Mouse (Mus musculus): ENCODE data around the gene Pnpla2. TPM values are rescaled to one million over a fixed set of nuclear protein-coding genes. Genes with fewer than 3 reads are reported as not detected.

Gene Pnpla2
- polyA plus RNA-seq, 1 experiment from 2014 or later = 20.3 TPM

DNA sequence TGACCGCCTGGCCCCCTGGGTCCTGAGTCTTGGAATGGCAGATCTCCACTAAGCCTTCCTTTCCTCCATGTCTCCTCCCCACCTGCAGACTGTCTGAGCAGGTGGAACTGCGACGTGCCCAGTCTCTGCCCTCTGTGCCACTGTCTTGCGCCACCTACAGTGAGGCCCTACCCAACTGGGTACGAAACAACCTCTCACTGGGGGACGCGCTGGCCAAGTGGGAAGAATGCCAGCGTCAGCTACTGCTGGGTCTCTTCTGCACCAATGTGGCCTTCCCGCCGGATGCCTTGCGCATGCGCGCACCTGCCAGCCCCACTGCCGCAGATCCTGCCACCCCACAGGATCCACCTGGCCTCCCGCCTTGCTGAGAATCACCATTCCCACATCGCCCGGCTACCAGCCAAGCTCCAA, 4.3 kb downstream of the Pnpla2 start:
- Histone ChIP-seq H3K4me3 (no peak overlapping the region), H3K27me3 (ENCODE audit: insufficient read depth, poor library complexity, severe bottlenecking) (peaks cover 78% of the 10 kb centered on the region), H3K4me1 (replicated peaks) (peaks cover 64% of the 10 kb centered on the region), H3K36me3 (peaks cover 21% of the 10 kb centered on the region), H3K27ac (no peak overlapping the region), H3K9me3 (no peaks in the 10 kb centered on the region)
- no peak for DNase-seq (ENCODE audit: low spot score)
- 88% methylated on average over 17 of the region's 17 CpGs for WGBS

DNA sequence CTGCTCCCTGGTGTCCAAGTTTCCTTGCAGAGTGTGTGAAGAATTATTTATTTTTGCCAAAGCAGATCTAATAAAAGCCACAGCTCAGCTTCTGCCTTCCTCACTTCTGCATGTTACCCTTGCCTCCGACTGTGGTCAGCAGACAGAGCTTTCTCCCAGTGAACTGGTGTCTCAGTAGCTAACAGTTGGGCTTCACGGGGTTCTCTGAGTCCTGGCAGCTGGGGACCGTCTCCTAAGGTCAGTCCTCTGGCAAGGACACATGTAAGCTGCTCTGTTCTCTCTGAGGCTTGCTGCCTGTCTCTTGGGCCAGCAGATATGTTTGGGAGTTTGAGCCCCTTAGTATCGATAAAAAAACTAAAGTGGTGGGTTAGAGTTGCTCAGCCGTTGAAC, 5.0 kb downstream of the Pnpla2 start:
- H3K4me3 ChIP-seq = no peak overlapping the region
- no peaks in the 10 kb centered on the region for H3K9me3 ChIP-seq
- H3K27ac ChIP-seq = no peak overlapping the region
- DNase-seq (ENCODE audit: low spot score) = no peak
- H3K4me1 ChIP-seq (replicated peaks) = peaks cover 64% of the 10 kb centered on the region
- peaks cover 21% of the 10 kb centered on the region for H3K36me3 ChIP-seq
- WGBS = 75% methylated on average over 5 of the region's 5 CpGs
- peaks cover 85% of the 10 kb centered on the region for H3K27me3 ChIP-seq (ENCODE audit: insufficient read depth, poor library complexity, severe bottlenecking)

DNA sequence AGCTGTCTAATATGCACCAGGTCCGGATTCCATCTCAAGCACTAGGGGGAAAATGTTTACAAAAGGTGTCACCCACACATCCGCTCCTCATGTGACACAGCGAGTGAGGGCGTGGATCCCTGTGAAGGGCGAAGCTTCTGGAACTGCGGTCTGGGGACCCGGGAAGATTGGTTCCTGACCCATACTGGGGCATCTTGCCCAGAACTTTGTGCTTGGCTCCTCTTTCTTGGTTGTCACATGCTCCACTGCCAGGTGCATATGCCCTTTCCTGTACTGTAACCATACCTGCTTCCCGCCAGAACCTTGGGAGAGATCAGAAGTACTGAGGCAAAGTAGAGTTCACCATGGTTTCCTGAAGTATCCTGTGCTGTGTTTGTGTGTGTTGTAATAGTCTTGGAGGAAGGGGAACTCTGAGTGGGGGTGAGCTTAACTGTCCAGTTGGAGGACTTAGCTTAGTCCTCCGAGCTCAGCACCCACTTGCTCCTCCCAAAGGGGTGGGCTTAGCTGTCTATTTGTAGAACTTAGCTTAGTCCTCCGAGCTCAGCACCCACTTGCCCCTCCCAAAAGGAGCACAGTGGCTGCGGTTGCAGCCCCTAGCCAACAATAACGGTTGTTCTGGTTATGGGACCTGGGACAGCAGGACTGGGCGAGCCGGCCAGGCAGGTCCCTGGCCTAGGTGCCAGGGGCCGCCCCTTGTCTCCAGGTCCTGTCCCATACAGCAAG, 5.6 kb downstream of the Pnpla2 start, which contains the start of gene Cracr2b:
Gene Cracr2b (plus strand): TSS at position 704 of the 723 bp plus-strand sequence.
- Histone ChIP-seq H3K4me1 (replicated peaks) (peaks cover 64% of the 10 kb centered on the region), H3K36me3 (peaks cover 21% of the 10 kb centered on the region), H3K4me3 (peak within 1 kb of the TSS; percentile 54), H3K27ac (peak within 1 kb of the TSS; percentile 75), H3K9me3 (no peaks in the 10 kb centered on the region), H3K27me3 (ENCODE audit: insufficient read depth, poor library complexity, severe bottlenecking) (peaks cover 90% of the 10 kb centered on the region)
- no peak for DNase-seq (ENCODE audit: low spot score)
- 73% methylated on average over 15 of the region's 15 CpGs for WGBS

DNA sequence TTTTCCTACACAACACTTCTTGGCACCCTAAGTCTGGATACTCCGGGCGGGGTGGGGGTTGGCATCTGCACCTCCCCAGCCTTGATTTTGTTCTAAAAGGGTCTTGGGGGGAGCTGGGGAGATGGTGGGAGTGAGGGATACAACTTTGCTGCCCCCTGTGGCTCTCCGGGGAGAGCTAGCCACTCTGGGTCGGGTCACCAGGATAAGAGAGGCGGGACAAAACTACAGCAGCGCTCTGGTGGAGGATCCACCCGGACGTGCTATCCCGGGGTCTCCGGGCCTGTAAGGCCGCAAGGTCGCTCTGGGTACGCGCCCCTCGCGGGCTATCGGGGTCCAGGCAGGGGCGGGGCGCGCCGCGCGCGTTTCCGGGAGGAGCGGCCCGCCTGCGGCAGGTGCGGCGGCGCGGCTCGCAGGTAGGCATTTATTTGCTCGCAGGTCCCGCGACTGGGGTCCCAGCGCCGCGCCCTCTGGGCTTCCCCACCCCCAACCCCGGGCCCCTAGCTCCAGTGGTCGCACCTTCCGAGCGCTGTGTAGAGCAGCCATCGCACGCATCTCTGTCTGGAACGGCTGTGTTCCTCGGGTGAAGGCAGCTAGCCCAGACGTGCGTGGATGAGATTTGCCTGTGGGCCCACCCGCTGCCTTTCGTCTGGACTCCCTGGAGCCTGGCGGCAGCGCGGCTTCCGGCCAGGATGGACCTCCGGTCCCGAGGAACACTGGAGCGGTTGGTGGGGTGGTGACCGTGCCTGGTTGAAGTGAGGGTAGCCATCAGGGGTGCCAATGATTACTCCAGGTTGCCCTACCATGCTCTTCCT, 6.7 kb downstream of the Pnpla2 start:
- Histone ChIP-seq H3K4me3 (peak overlapping the region; percentile 54), H3K27me3 (ENCODE audit: insufficient read depth, poor library complexity, severe bottlenecking) (peaks cover 98% of the 10 kb centered on the region), H3K36me3 (peaks cover 21% of the 10 kb centered on the region), H3K4me1 (replicated peaks) (peaks cover 60% of the 10 kb centered on the region), H3K9me3 (no peaks in the 10 kb centered on the region), H3K27ac (peak overlapping the region; percentile 75)
- WGBS = 3% methylated on average over 59 of the region's 59 CpGs
- no peak for DNase-seq (ENCODE audit: low spot score)

DNA sequence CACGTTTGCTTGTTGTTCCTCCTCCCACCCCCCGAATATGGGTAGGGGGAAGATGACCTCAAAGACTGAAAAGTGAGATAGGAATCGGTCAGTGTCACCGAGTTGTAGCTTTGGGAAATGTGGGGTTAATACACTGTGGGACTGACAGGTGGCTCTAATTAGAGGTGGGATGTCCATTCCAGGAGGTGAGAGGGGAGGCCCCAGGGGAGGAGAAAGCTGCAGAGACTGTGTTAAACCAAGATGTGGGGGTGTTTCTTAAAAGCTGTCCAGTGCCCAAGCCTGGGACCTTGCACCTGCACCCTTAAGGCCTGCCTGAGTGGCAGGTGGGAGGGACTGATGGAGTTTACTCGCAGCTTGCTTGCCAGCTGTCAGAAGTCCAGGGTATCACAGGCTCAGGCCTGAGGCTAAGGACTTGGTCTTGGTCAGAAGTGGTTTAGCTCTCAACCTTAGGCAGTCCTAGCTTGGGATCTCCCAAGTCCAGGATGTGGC, 7.4 kb downstream of the Pnpla2 start:
- Histone ChIP-seq H3K9me3 (no peaks in the 10 kb centered on the region), H3K36me3 (peaks cover 20% of the 10 kb centered on the region), H3K27ac (no peak overlapping the region), H3K4me3 (peak overlapping the region; percentile 54), H3K27me3 (ENCODE audit: insufficient read depth, poor library complexity, severe bottlenecking) (peaks cover 96% of the 10 kb centered on the region), H3K4me1 (replicated peaks) (peaks cover 62% of the 10 kb centered on the region)
- 13% methylated on average over 5 of the region's 5 CpGs for WGBS
- DNase-seq (ENCODE audit: low spot score) = no peak

DNA sequence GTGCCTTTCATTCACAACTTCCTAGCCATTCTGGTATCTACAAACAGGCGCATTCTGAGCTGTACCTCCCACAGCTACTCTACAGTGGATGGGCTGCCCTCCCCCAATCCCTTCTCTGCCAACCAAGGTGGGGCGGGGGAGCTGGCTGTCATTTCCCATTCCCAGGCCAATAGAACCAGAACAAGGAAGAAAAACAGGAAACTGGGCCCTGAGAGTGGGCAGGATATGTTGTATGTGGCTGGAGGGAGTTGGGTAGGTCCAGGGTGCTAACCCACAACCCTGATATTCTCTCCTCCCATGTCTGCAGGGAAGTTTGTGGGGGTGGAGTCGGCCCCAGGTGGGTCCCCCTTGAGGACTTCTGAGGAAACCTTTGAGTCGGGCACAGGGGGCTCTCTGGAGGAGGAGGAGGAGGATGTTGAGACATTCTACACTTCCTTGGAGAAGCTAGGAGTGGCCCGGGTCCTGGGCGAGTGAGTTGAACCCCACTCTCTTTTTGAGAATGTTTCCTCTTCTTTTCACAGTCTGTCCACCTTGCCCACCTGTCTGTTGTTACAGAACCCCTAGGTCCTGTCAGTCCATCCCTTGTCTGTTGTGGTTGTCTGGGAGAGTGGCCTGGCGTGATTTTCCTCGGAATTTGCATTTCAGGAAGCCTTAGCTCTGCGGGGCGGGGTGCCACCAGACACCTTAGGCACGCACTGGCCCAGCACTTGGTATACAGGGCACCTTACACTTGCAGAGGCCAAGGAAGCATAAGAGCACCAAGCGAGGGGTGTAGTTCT, 9.0 kb downstream of the Pnpla2 start:
- 16% methylated on average over 12 of the region's 12 CpGs for WGBS
- Histone ChIP-seq H3K4me1 (replicated peaks) (peaks cover 74% of the 10 kb centered on the region), H3K27me3 (ENCODE audit: insufficient read depth, poor library complexity, severe bottlenecking) (peaks cover 81% of the 10 kb centered on the region), H3K9me3 (no peaks in the 10 kb centered on the region), H3K27ac (no peak overlapping the region), H3K4me3 (peak overlapping the region; percentile 40), H3K36me3 (peaks cover 8% of the 10 kb centered on the region)
- DNase-seq (ENCODE audit: low spot score) = no peak

DNA sequence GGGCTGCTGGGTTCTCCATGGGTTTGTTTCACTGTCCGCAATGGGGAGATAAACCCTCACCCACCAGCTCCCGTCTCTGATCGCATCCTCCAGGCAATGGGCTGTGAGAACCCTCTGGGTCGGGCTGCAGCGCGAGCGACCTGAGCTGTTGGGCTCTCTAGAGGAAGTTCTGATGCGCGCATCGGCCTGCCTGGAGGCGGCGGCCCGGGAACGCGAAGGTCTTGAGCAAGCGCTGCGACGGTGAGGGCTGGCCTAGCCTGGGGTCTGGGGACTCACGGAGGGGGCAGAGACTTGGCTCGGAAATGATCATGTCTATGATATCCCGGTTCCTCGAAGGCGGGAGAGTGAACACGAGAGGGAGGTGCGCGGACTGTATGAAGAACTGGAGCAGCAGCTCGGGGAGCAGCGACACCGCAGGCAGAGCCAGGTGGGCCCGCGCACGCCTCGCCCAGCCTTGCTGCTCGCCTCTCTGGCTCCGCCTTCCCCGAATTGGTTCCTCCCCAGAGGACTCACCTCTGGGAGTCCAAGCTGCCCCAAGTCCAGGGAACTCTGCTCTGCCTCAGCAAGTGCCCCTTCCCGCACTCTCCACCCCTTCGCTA, 9.7 kb downstream of the Pnpla2 start:
- no peak overlapping the region; the same call in 1 of the 2 replicates for H3K27ac ChIP-seq
- H3K27me3 ChIP-seq (ENCODE audit: insufficient read depth, poor library complexity, severe bottlenecking) = peaks cover 75% of the 10 kb centered on the region
- H3K36me3 ChIP-seq = peaks cover 8% of the 10 kb centered on the region
- peaks cover 81% of the 10 kb centered on the region for H3K4me1 ChIP-seq (replicated peaks)
- H3K9me3 ChIP-seq = no peaks in the 10 kb centered on the region
- peak overlapping the region; percentile 40 for H3K4me3 ChIP-seq
- 4% methylated on average over 38 of the region's 38 CpGs for WGBS
- DNase-seq (ENCODE audit: low spot score) = no peak

DNA sequence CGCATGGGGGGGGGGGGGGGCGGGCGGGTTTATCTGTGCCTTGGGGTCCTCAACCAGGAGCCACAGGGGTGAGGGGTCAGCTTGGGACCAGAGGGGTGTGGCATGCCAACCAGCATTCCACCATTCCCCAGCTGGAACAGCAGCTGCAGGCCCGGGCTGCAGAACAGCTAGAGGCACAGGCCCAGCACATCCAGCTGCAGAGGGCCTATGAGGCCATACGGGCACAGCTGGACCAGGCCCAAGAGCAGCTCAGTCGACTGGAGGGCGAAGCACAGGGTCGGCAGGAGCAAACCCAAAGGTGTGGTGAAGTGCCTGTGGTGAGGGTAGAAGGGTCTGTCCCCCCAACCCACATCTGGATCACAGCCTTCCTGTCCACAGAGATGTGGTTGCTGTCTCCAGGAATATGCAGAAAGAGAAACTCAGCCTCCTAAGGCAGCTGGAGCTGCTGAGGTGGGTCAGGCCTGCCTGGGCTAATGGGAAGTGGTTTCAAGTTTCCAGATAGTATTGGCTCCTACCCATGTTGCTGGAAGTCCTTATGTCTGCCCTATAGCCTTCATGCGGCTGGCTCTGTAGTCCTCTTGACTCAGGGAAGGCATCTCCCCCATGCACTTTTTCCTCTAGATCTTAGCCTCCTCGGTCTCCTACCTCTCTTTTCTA, 10.5 kb downstream of the Pnpla2 start:
- H3K36me3 ChIP-seq = peaks cover 15% of the 10 kb centered on the region
- H3K4me3 ChIP-seq = peak overlapping the region; percentile 40
- peaks cover 66% of the 10 kb centered on the region for H3K27me3 ChIP-seq (ENCODE audit: insufficient read depth, poor library complexity, severe bottlenecking)
- H3K9me3 ChIP-seq = no peaks in the 10 kb centered on the region
- H3K4me1 ChIP-seq (replicated peaks) = peaks cover 86% of the 10 kb centered on the region
- H3K27ac ChIP-seq = no peak overlapping the region
- no peak for DNase-seq (ENCODE audit: low spot score)
- 29% methylated on average over 10 of the region's 10 CpGs for WGBS

DNA sequence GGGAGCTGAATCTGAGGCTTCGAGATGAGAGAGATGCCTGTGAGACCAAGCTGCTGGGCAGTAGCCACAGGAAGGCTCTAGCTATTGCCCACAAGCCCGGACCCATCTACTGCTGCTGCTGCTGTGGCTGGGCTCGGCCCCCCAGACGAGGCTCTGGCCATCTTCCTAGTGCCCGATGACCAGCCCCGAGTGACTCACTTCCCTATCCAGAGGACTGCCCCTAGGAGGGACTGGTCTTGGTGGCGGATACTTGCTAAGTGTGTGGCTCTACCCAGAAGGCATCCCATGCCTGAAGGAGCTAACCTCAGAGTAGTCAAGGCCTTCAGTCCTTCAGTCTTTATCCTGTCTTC, 11.0 kb downstream of the Pnpla2 start:
- Histone ChIP-seq H3K36me3 (peaks cover 20% of the 10 kb centered on the region), H3K27me3 (ENCODE audit: insufficient read depth, poor library complexity, severe bottlenecking) (peaks cover 61% of the 10 kb centered on the region), H3K4me1 (replicated peaks) (peaks cover 83% of the 10 kb centered on the region), H3K27ac (no peak overlapping the region), H3K4me3 (peak overlapping the region; percentile 40), H3K9me3 (no peaks in the 10 kb centered on the region)
- WGBS = 81% methylated on average over 7 of the region's 7 CpGs
- no peak for DNase-seq (ENCODE audit: low spot score)

DNA sequence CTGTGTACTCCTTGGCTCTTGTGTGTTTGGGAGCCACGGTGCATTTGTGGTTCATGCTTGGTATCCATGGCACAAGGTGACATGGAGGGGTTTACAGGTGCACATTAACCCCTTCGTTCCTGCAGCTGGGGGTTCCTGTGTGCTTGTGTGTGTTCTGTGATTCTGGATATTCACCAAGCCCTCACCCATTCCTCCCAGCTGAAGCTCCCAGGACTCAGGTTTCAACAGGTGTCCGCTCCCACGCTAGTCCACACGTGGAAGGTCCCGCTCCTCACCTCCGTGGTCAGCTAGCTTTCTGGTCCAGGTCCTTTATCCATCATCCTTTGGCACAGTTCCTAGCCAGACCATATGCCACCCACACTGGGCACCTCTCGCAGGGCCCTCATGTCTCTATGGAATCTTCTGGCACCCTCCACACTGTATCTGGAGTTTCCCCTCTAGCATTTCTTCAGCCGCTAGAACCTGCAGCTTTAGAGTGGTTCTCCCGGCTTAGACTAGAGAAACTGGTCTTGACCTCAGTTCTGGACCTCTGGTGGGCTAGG, 11.7 kb downstream of the Pnpla2 start:
- Histone ChIP-seq H3K9me3 (no peaks in the 10 kb centered on the region), H3K36me3 (peaks cover 26% of the 10 kb centered on the region), H3K4me3 (peak overlapping the region; percentile 80), H3K4me1 (replicated peaks) (peaks cover 76% of the 10 kb centered on the region), H3K27ac (peak overlapping the region; percentile 93), H3K27me3 (ENCODE audit: insufficient read depth, poor library complexity, severe bottlenecking) (peaks cover 55% of the 10 kb centered on the region)
- 61% methylated on average over 10 of the region's 10 CpGs for WGBS
- DNase-seq (ENCODE audit: low spot score) = no peak

DNA sequence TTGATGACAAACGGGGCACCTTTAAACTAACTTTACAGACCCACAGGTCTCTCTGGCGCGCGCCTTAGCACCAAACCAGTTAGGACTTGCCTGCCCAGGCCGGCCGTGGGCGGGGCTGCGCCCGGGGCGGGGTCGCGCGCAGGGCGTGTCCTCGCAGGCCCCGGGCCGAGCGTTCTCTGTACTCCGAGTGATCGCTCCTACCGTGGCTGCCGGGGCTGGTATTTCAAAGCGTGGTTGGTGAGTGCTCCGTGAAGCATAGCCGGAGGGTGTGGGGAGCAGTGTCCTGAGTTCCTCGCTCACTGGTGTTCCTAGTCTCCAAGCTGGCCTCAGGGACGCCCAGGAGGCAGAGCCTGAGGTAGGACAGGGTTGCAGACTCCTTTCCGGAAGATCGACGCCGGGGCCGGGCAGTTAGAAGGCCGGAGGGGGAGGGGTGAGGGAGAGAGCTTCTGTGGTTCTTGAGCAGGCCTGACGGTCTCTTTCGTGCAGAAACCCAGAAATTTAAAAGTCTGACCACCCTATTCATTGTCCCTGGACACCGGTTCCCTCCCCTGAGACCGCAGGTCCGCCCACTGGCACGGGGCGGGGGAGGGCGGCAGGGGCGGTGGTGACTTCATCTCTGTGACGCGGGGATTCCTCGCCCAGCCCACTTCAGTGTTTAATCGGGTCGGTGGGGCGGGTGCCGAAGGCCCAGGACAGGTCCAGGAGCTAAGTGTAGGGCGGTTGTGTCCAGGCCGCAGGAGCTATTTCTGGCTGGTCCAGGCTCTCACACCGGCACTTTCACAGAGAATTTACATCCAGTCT, 12.4 kb downstream of the Pnpla2 start, which contains the start of gene Cd151:
Gene Cd151 (plus strand): TSS at position 163 of the 801 bp plus-strand sequence.
- Histone ChIP-seq H3K36me3 (peaks cover 34% of the 10 kb centered on the region), H3K27ac (peak within 1 kb of the TSS; percentile 93), H3K4me1 (replicated peaks) (peaks cover 68% of the 10 kb centered on the region), H3K4me3 (peak within 1 kb of the TSS; percentile 80), H3K9me3 (no peaks in the 10 kb centered on the region), H3K27me3 (ENCODE audit: insufficient read depth, poor library complexity, severe bottlenecking) (peaks cover 47% of the 10 kb centered on the region)
- peak; percentile 86 for DNase-seq (ENCODE audit: low spot score)
- under 1% methylated on average over 52 of the region's 52 CpGs for WGBS
